Mouse (Mus musculus) regulatory T cell (primary cell): Measurements from ENCODE around the gene Ube2f.

Experiments used
- in situ Hi-C: fragments of 300-600 bp; cut with MboI, MseI; formaldehyde crosslinking; loops from one replicate; pipeline ENCODE4 v1.15.1; 2025; ENCODE audit warnings: high pct_unique_total_duplicates

The Ube2f gene

GRCm38 (mm10) chr1:91295544-91295943 lies 45.4 kb downstream of the Ube2f start:
- in situ Hi-C loops = no loop called here

GRCm38 (mm10) chr1:91297799-91298744 lies 48.0 kb downstream of the Ube2f start, which contains the start of gene Scly:
Gene Scly (plus strand): TSS chr1:91298338.
- in situ Hi-C loops = no loop called here

GRCm38 (mm10) chr1:91299026-91299706 lies 49.1 kb downstream of the Ube2f start:
- in situ Hi-C loops = no loop called here

GRCm38 (mm10) chr1:91299707-91300426 lies 49.8 kb downstream of the Ube2f start:
- in situ Hi-C loops = no loop called here

- in situ Hi-C loops = no loop called here
Observed at GRCm38 (mm10) chr1:91301206-91301920, 51.3 kb downstream of the Ube2f start.

- in situ Hi-C loops = no loop called here
Observed at GRCm38 (mm10) chr1:91302021-91302420, 51.9 kb downstream of the Ube2f start.

- in situ Hi-C loops = no loop called here
Observed at GRCm38 (mm10) chr1:91304621-91305020, 54.5 kb downstream of the Ube2f start.

- in situ Hi-C loops = no loop called here
Observed at GRCm38 (mm10) chr1:91309366-91310085, 59.4 kb downstream of the Ube2f start.

GRCm38 (mm10) chr1:91312273-91312672 lies 62.2 kb downstream of the Ube2f start:
- in situ Hi-C loops = no loop called here

- in situ Hi-C loops = no loop called here
Observed at GRCm38 (mm10) chr1:91313251-91313650, 63.1 kb downstream of the Ube2f start.

GRCm38 (mm10) chr1:91317656-91318055 lies 67.6 kb downstream of the Ube2f start:
- in situ Hi-C loops = no loop called here

GRCm38 (mm10) chr1:91321760-91322438 lies 71.8 kb downstream of the Ube2f start, which contains the start of gene Espnl:
Gene Espnl (plus strand): TSS chr1:91322075.
- in situ Hi-C loops = loop anchor here (10.0 kb wide), 1 partner anchor 423 kb away; no protein-coding TSS in a partner anchor

GRCm38 (mm10) chr1:91324646-91325045 lies 74.5 kb downstream of the Ube2f start:
- in situ Hi-C loops = loop anchor here (10.0 kb wide), 1 partner anchor 420 kb away; no protein-coding TSS in a partner anchor

- in situ Hi-C loops = loop anchor here (10.0 kb wide), 1 partner anchor 419 kb away; no protein-coding TSS in a partner anchor
Observed at GRCm38 (mm10) chr1:91325488-91326042, 75.5 kb downstream of the Ube2f start.

- in situ Hi-C loops = loop anchor here (10.0 kb wide), 1 partner anchor 1267 kb away; no protein-coding TSS in a partner anchor
Observed at GRCm38 (mm10) chr1:91332102-91332501, 82.0 kb downstream of the Ube2f start.

- in situ Hi-C loops = loop anchor here (10.0 kb wide), 1 partner anchor 1269 kb away; no protein-coding TSS in a partner anchor
Observed at GRCm38 (mm10) chr1:91333582-91333981, 83.5 kb downstream of the Ube2f start.

GRCm38 (mm10) chr1:91337355-91337754 lies 87.3 kb downstream of the Ube2f start:
- in situ Hi-C loops = loop anchor here (10.0 kb wide), 1 partner anchor 1273 kb away; no protein-coding TSS in a partner anchor
